Mouse (Mus musculus): ENCODE results near the gene Xpot.

The Xpot gene

GRCm38 (mm10) chr10:121615935-121616334 is 10.2 kb downstream of the Xpot start:
- DNase-seq = no peak

DNA sequence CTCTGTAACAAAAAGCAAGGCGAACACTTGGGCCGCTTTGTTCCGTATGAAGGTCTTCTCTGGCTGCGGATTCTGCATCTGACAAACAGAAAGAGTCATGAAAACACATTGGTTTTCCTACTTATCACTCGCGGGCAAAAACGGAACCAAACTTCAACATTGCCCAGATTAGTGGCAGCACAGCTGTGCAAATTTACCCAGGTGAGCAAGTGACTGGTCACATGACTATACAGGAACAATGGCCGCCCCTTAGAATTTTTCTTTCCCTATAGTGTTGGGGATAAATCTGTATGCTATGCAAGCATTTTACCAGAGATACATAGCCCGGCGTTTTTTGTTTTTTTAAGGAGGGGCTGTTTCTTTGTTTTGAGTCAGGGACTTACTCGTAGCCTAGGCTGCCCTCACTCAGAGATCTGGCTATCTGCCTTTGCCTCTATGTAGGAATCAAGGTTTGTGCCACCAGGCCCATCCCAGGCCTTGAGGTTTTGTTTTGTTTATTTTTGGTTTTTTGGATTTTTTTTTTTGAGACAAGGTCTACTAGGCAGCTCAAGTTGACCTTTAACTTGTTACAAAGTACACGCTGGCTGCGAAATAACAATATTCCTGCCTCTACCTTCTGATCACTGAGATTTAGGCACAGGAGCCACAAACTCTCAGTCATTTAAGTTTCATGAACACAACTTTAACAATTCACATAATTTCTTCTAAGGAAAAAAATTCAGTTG is 10.8 kb downstream of the Xpot start:
- DNase-seq = no peak

- no peak for DNase-seq
Measured at GRCm38 (mm10) chr10:121613570-121613969, 12.6 kb downstream of the Xpot start.

- DNase-seq = no peak
Measured at GRCm38 (mm10) chr10:121612448-121612847, 13.7 kb downstream of the Xpot start.

DNA sequence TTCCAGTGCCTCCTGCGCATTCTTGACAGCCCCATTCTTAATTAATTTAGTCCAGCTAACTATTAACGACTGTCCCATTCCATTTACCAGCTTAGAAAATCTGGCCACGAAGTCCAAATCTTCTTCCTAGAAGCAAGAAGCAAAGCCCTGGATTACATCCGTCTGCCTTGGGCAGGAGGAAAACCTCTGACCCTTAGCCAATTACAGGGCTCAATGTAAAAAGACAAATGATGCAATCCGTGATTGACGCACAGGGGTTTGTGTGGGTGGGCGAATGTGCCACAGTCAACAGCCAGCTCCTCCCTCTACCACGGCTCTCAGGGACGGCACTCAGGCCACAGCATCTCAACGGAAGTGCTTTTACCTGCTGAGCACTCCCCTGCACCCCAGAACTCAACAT is 14.5 kb downstream of the Xpot start:
- DNase-seq = no peak

GRCm38 (mm10) chr10:121608177-121608576 is 18.0 kb downstream of the Xpot start:
- no peak for DNase-seq

DNA sequence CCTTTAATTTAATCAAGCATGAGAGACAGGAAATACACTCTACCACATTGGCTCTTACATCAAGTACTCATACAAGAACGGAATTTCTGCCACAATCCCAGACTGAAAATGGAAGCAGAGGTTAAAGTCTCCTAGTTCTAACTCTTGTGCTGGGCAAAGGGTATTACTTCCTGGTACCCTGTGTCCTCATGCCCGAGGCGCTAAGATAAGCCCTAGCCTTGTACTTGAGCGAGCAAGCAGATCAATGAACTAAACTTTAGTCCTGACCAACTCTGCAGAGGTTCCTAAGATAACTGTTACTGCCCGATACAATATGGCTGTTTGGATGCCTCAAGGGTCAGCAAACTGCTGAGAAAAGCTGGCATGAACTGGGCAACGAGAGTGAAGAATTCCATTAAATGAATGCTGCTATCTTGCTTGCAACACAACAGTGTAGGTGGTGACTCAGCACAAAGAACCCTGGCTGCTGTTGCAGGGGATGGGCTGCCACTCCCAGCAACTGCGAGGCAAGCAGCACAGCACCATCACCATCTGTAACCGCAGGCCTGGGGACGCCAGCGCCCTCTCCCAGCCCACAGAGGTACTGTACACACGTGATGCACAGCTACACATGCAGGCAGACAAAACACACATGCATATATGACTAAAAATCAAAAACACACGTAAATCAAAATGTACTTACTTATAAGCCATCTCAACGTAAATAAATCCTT is 21.3 kb downstream of the Xpot start:
- no peak for DNase-seq

DNA sequence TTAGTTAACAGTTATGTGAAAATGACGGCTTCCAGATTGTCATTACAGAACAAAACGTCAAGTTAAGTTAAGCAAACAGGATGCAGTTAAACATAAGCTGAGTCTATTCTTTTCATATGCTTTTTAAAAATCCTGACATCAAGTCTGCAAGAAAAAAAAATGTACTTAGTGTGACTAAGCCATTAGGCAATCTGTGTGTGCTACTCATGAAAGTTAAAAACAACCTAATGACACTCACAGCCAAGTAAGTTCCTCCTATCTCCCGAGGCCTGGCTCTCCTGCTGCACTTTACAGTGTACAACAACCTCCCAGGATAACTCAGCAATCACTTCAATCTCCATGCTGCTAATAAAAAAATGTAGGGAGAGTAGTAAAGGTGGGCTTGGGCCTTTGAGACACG is 22.6 kb downstream of the Xpot start:
- no peak for DNase-seq

DNA sequence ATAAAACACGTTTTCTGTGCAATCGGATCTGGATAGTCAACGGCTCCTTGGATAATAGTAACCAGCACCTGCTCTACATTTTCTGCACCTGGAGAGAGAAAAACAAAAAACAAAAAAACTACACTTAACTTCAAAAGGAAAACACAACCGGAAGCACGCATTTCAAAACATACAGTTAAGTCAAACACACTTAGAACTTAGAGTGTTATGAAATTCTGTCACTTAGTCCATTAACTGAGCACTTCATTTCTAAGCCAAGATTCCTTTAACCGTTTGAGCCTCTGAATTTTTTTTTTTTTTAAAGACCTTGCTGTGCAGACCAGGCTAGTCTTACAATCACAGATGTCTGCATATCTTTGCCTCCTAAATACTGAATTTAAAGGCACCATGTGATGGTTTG is 24.9 kb downstream of the Xpot start:
- DNase-seq = no peak

- no peak for DNase-seq
Measured at GRCm38 (mm10) chr10:121596580-121596979, 29.6 kb downstream of the Xpot start.

- DNase-seq = no peak
Measured at GRCm38 (mm10) chr10:121591106-121591505, 35.0 kb downstream of the Xpot start.

- no peak for DNase-seq
Measured at GRCm38 (mm10) chr10:121587371-121587840, 38.7 kb downstream of the Xpot start.

GRCm38 (mm10) chr10:121586675-121587370 is 39.3 kb downstream of the Xpot start, which contains the start of gene Tbk1:
TSS of gene Tbk1 (minus strand) at chr10:121586787.
- peak; percentile 95 for DNase-seq

DNA sequence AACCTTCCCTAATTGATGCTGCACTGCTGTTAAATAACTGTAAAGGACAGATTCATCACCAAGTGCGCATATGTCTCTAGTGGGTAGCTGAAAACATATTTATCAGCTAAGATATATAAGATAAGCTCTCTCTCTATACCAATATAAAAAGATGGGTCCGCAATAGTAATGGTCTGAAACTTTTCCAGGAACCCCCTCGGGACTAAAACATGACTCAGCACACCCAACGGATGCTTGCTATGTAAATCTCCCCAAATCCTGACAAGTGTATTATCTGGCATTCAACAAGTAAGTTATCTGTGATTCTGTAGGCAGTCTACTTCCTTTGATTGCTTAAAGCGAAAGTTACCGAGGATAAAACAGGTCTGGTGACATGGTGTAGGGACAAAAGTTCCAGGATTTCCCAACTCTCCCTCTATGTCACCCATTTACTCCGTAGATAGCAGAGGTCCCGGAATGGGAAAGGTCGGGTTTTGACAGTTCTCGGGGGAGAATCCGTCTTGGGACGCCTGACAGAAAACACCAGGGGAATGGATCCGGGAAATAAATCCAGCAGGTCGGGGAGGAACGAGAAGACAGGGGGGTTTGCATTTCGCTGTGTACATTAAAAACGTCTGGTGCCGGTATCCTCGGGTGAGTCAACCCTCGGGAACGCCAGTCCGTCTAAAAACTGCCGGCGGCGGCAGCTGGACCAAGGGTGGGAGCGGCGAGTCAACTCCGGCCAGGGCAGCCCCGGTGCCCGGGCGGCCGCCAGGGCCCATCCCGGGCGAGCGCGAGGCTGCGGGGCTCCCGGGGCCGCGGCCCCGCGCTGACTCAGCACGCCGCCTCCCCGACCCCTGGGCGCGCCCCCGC is 40.1 kb downstream of the Xpot start:
- no peak for DNase-seq

- no peak for DNase-seq
Measured at GRCm38 (mm10) chr10:121585056-121585790, 40.9 kb downstream of the Xpot start.

- no peak for DNase-seq
Measured at GRCm38 (mm10) chr10:121584033-121584432, 42.1 kb downstream of the Xpot start.

DNA sequence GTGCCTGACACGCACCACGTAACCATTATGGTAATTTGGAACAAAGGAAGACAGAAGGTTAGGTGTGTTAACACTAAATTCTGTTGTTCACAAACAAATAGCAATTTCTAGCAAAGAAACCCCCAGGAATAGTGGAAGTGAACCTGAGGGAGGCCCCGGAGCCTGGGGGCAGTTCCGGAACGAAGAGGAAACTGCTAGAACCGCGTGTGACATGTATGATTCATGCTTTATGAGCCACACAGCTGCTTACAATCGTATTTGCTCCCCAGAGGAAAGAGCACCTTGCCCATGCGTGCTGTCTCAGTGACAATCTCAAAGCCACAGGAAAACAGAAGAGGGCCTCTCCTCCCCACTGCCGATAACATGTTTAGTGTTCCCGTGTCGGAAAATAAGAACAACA is 43.1 kb downstream of the Xpot start:
- no peak for DNase-seq

GRCm38 (mm10) chr10:121582287-121582686 is 43.8 kb downstream of the Xpot start:
- no peak for DNase-seq

- DNase-seq = no peak
Measured at GRCm38 (mm10) chr10:121581405-121581804, 44.7 kb downstream of the Xpot start.

- DNase-seq = no peak
Measured at GRCm38 (mm10) chr10:121580381-121580780, 45.8 kb downstream of the Xpot start.

DNA sequence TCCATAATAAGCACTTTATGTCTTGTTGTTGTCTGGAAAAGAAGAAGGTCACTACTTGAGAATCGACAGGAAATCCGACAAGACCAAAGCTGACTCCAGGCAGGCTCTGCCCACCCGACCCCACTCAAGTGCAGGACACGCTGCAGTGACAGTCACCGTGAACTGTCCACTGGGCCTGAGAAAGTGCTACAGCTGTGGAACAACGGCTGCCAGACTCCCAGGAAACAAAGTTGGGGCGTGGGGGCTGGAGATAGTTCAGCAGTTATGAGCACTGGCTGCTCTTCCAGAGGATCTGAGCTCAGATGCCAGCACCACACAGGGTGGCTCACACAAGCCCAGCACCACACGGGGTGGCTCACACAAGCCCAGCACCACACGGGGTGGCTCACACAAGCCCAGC is 49.8 kb downstream of the Xpot start:
- DNase-seq = no peak
